ENCODE assay signal across 20 mouse cellular contexts in genomic region chr3:101824338-101824737, GRCm38 (mm10). TPM values are rescaled to one million over a fixed set of nuclear protein-coding genes. Genes with fewer than 3 reads are reported as not detected.
A peak's percentile ranks its signal among the peaks of the same experiment; 100 is the strongest.
DNase-seq lines count a peak whose midpoint lies in the region; ATAC-seq and TF ChIP-seq lines count a peak whose summit lies in the region.
"Had no signal": no experiment of that assay in that cellular context is flagged by ENCODE, and none has a peak within 500 bp of the region (broad histone marks: within the 10 kb centered on the region; RNA-seq: fewer than 3 reads in every experiment).

No protein-coding gene starts in this region.

- peak; percentile 54 for DNase-seq in kidney, adult 18-20 months
- DNase-seq in kidney, postnatal 0 days (ENCODE audit: low spot score) = no peak
- peak; percentile 68 to 72 for DNase-seq in kidney, postnatal 36 days
- no peak for DNase-seq in urinary bladder, postnatal 10 days (ENCODE audit: low spot score)
- no peak for DNase-seq in gastrocnemius, adult 2 months
- DNase-seq: adrenal gland, postnatal 25 days; cerebellum, adult 18-20 months; cerebellum, adult 9-11 months; cerebellum, postnatal 36 days; gastrocnemius, postnatal 10 days; heart, adult 18-20 months; heart, postnatal 10 days; heart, postnatal 4 days had no signal

- no peaks in the 10 kb centered on the region for H3K27me3 ChIP-seq in kidney, embryonic 15.5 days
- no peaks in the 10 kb centered on the region for H3K27me3 ChIP-seq in intestine, embryonic 16.5 days (replicated peaks; ENCODE audit: control insufficient read depth, insufficient read depth, low read length)
- H3K27me3 ChIP-seq in kidney, postnatal 0 days (ENCODE audit: insufficient read depth, low read length) = no peaks in the 10 kb centered on the region
- H3K27me3 ChIP-seq: forebrain, embryonic 13.5 days; hindbrain, embryonic 12.5 days had no signal

- no peaks in the 10 kb centered on the region for H3K9me3 ChIP-seq in kidney, embryonic 15.5 days (replicated peaks)
- no peaks in the 10 kb centered on the region for H3K9me3 ChIP-seq in intestine, embryonic 16.5 days (ENCODE audit: control insufficient read depth, low read length)
- no peaks in the 10 kb centered on the region for H3K9me3 ChIP-seq in kidney, postnatal 0 days (replicated peaks; ENCODE audit: low read length)
- H3K9me3 ChIP-seq: embryonic facial prominence, embryonic 10.5 days; forebrain, embryonic 13.5 days; heart, embryonic 10.5 days; hindbrain, embryonic 12.5 days had no signal

- H3K4me3 ChIP-seq in kidney, embryonic 15.5 days (replicated peaks) = no peak overlapping the region
- H3K4me3 ChIP-seq in intestine, embryonic 16.5 days (ENCODE audit: low read length) = no peak overlapping the region
- H3K4me3 ChIP-seq in kidney, postnatal 0 days (replicated peaks; ENCODE audit: low read depth, low read length) = no peak overlapping the region
- H3K4me3 ChIP-seq in gastrocnemius, adult 2 months = no peak overlapping the region
- H3K4me3 ChIP-seq: embryonic facial prominence, embryonic 10.5 days; forebrain, embryonic 13.5 days; heart, embryonic 10.5 days; hindbrain, embryonic 12.5 days had no signal

- H3K9ac ChIP-seq in kidney, embryonic 15.5 days = no peak overlapping the region
- no peak overlapping the region for H3K9ac ChIP-seq in intestine, embryonic 16.5 days (ENCODE audit: low read depth, low read length)
- H3K9ac ChIP-seq in kidney, postnatal 0 days (ENCODE audit: low read depth, low read length) = no peak overlapping the region
- H3K9ac ChIP-seq: forebrain, embryonic 13.5 days; hindbrain, embryonic 12.5 days had no signal

- TF ChIP-seq CTCF in kidney, postnatal 0 days (IDR thresholded peaks at IDR 0.05; ENCODE audit: low read depth) = no peak
- no peak for TF ChIP-seq CTCF in gastrocnemius, adult 2 months (IDR thresholded peaks at IDR 0.05)

- no peak overlapping the region for H3K27ac ChIP-seq in kidney, embryonic 15.5 days
- H3K27ac ChIP-seq in intestine, embryonic 16.5 days (ENCODE audit: low read length) = peak overlapping the region; percentile 55
- H3K27ac ChIP-seq in kidney, postnatal 0 days = no peak overlapping the region
- no peak overlapping the region for H3K27ac ChIP-seq in gastrocnemius, adult 2 months
- H3K27ac ChIP-seq: embryonic facial prominence, embryonic 10.5 days; forebrain, embryonic 13.5 days; heart, embryonic 10.5 days; hindbrain, embryonic 12.5 days had no signal

- H3K4me1 ChIP-seq in kidney, embryonic 15.5 days = 0 out of 2 replicates have a peak, but pooled peaks cover 10% of the 10 kb centered on the region
- H3K4me1 ChIP-seq in intestine, embryonic 16.5 days (ENCODE audit: control insufficient read depth, insufficient read depth, low read length) = peaks cover 37% of the 10 kb centered on the region
- H3K4me1 ChIP-seq in kidney, postnatal 0 days (replicated peaks; ENCODE audit: insufficient read depth, low read length) = no peaks in the 10 kb centered on the region
- H3K4me1 ChIP-seq: forebrain, embryonic 13.5 days had no signal

- H3K36me3 ChIP-seq in kidney, embryonic 15.5 days = no peaks in the 10 kb centered on the region
- H3K36me3 ChIP-seq in intestine, embryonic 16.5 days (ENCODE audit: control insufficient read depth, insufficient read depth, low read length) = no peaks in the 10 kb centered on the region
- H3K36me3 ChIP-seq in kidney, postnatal 0 days (ENCODE audit: insufficient read depth, low read length) = no peaks in the 10 kb centered on the region
- H3K36me3 ChIP-seq: embryonic facial prominence, embryonic 10.5 days; heart, embryonic 10.5 days; hindbrain, embryonic 12.5 days had no signal

- 88% methylated on average over 9 of the region's 9 CpGs for WGBS in kidney, embryonic 15.5 days
- WGBS in intestine, embryonic 16.5 days = 61% methylated on average over 9 of the region's 9 CpGs
- WGBS in kidney, postnatal 0 days = 73% methylated on average over 9 of the region's 9 CpGs

- ATAC-seq in kidney, embryonic 15.5 days (replicated peaks; ENCODE audit: low FRiP score) = no peak
- ATAC-seq in intestine, embryonic 16.5 days = peak; percentile 45
- 0 out of 2 replicates have a peak, but pooled peaks have one; percentile 37 for ATAC-seq in kidney, postnatal 0 days (replicated peaks; ENCODE audit: low FRiP score, low read depth)
- ATAC-seq: forebrain, embryonic 13.5 days had no signal

- intact Hi-C loops in gastrocnemius, adult 2 months (cut with DNase I) = no loop called here

- H3K4me2 ChIP-seq in kidney, embryonic 15.5 days = no peak overlapping the region
- H3K4me2 ChIP-seq in intestine, embryonic 16.5 days (ENCODE audit: low read depth, low read length) = no peak overlapping the region
- H3K4me2 ChIP-seq in kidney, postnatal 0 days (ENCODE audit: low read length) = no peak overlapping the region
- H3K4me2 ChIP-seq: forebrain, embryonic 13.5 days; hindbrain, embryonic 12.5 days had no signal

RNA-seq across cellular contexts. Expression of gene Mab21l3, which starts 24.4 kb away (rescaled TPM):
- polyA plus RNA-seq in kidney, embryonic 15.5 days (2015; fragmentation: Nextera tagmentation; extraction: Ambion mirVana) = 0.73 TPM in 2 replicates
- polyA plus RNA-seq in intestine, embryonic 16.5 days (2015; fragmentation: Nextera tagmentation; extraction: Ambion mirVana) = 5.3 and 6.1 TPM in 2 replicates
- 1.0 TPM in 2 replicates for polyA plus RNA-seq in kidney, postnatal 0 days (2015; fragmentation: Nextera tagmentation; extraction: Ambion mirVana)
- total RNA-seq in gastrocnemius, adult 2 months (2021) = not detected
- total RNA-seq: MEL had no signal

Comparison
In these comparisons a context has a peak if more than half of its experiments do, and no peak if none do; other contexts are left out.
1. DNase-seq: peak in kidney, adult 18-20 months (single experiment) and kidney, postnatal 36 days (2 of 2); none in kidney, postnatal 0 days (single experiment), urinary bladder, postnatal 10 days (single experiment) and gastrocnemius, adult 2 months (single experiment).